Mouse (Mus musculus) ES-Bruce4 (cell line): Measurements from ENCODE around the gene Rnf169.

Source experiments
- CTCF ChIP-seq: IDR thresholded peaks from one replicate; pipeline ENCODE4 v1.8.1; 2011; ENCODE audit warnings: low read depth, low read length
- EP300 ChIP-seq: IDR thresholded peaks from 2 replicates; pipeline ENCODE4 v1.6.1; 2011; ENCODE audit warnings: low read depth, low read length; ENCODE audit not compliant: insufficient read depth
- POLR2A ChIP-seq: IDR thresholded peaks from one replicate; pipeline ENCODE4 v1.8.1; 2011; ENCODE audit warnings: low read length; ENCODE audit not compliant: insufficient read depth

GRCm38 (mm10) chr7:99906346-99906745 lies 73.9 kb downstream of the Rnf169 start:
- TF ChIP-seq CTCF (no peak), POLR2A (no peak), EP300 (no peak)
